Mouse (Mus musculus) MEL (cell line): ENCODE measurements at regions not wholly inside any gene's neighbourhood (a gene's known extent, or its start where the extent isn't known, plus 50 kb on each side); places are given as distances from the start of the nearest gene placed in this dataset.

Experiments used
- DNase-seq: peaks from one replicate; pipeline ENCODE4 v3.0.0; 2011; ENCODE audit warnings: low read depth, low spot score
- H3K27ac ChIP-seq: 2 replicates; pipeline ENCODE4 v1.5.1; 2012; ENCODE audit warnings: low read depth, mild to moderate bottlenecking, control low read depth, low read length, moderate library complexity; ENCODE audit not compliant: control insufficient read depth
- H3K27me3 ChIP-seq, 2 experiments: fragments of 150-350 bp in 1 of 2; sonication (generic) in 1 of 2; 2 replicates each; pipeline ENCODE4 v1.6.1; 2012; ENCODE audit warnings: low read length in 2 of 2, mild to moderate bottlenecking in 2 of 2, improper control_type of control experiment in 1 of 2, moderate library complexity in 1 of 2; ENCODE audit not compliant: insufficient read depth in 2 of 2, control insufficient read depth in 1 of 2
- H3K36me3 ChIP-seq, 2 experiments: 2 replicates each; pipeline ENCODE4 v1.6.1; 2012 to 2014; ENCODE audit warnings: low read length in 2 of 2, improper control_type of control experiment in 1 of 2, inconsistent platforms in 1 of 2, mild to moderate bottlenecking in 1 of 2; ENCODE audit not compliant: insufficient read depth in 2 of 2, control insufficient read depth in 1 of 2
- H3K4me1 ChIP-seq, 2 experiments: fragments of 150-350 bp in 1 of 2; sonication (generic) in 1 of 2; 2 replicates each; pipeline ENCODE4 v1.6.1; 2012; ENCODE audit warnings: low read length in 2 of 2, improper control_type of control experiment in 1 of 2, mild to moderate bottlenecking in 1 of 2; ENCODE audit not compliant: insufficient read depth in 2 of 2, control insufficient read depth in 1 of 2
- H3K4me3 ChIP-seq, 2 experiments: fragments of 150-350 bp in 1 of 2; sonication (generic) in 1 of 2; 2 replicates each; pipeline ENCODE4 v1.5.1; 2012; ENCODE audit warnings: low read depth in 2 of 2, low read length in 2 of 2, mild to moderate bottlenecking in 2 of 2, moderate library complexity in 2 of 2, control low read depth in 1 of 2, improper control_type of control experiment in 1 of 2; ENCODE audit not compliant: control insufficient read depth in 1 of 2, insufficient read depth in 1 of 2
- H3K79me2 ChIP-seq: 2 replicates; pipeline ENCODE4 v1.6.1; 2012; ENCODE audit warnings: mild to moderate bottlenecking, low read length, moderate library complexity; ENCODE audit not compliant: control insufficient read depth, poor library complexity, insufficient read depth
- H3K9ac ChIP-seq: 2 replicates; pipeline ENCODE4 v1.6.1; 2012; ENCODE audit warnings: low read depth, mild to moderate bottlenecking, control low read depth, low read length, moderate library complexity; ENCODE audit not compliant: control insufficient read depth, poor library complexity, severe bottlenecking
- H3K9me3 ChIP-seq: fragments of 150-350 bp; sonication (generic); replicated peaks from 2 replicates; pipeline ENCODE4 v1.6.1; 2012; ENCODE audit warnings: mild to moderate bottlenecking, low read length, improper control_type of control experiment, moderate library complexity; ENCODE audit not compliant: insufficient read depth
- CHD1 ChIP-seq: IDR thresholded peaks from 2 replicates; pipeline ENCODE4 v1.6.1; 2012; ENCODE audit warnings: low read depth, mild to moderate bottlenecking, inconsistent platforms, low read length, improper control_type of control experiment
- CHD2 ChIP-seq: IDR thresholded peaks from 2 replicates; pipeline ENCODE4 v1.6.1; 2011; ENCODE audit warnings: low read length, improper control_type of control experiment
- ELF1 ChIP-seq: IDR thresholded peaks from 2 replicates; pipeline ENCODE4 v1.6.1; 2014; ENCODE audit warnings: low read depth, mild to moderate bottlenecking, inconsistent platforms, low read length, improper control_type of control experiment, moderate library complexity
- EP300 ChIP-seq, 2 experiments: IDR thresholded peaks; 2 replicates each; pipeline ENCODE4 v1.6.1; 2011; ENCODE audit warnings: improper control_type of control experiment in 2 of 2, low read length in 2 of 2, low read depth in 1 of 2, mild to moderate bottlenecking in 1 of 2
- KAT2A ChIP-seq: conservative IDR thresholded peaks from 2 replicates; pipeline ENCODE4 v1.6.1; 2012; ENCODE audit warnings: low read depth, low read length, improper control_type of control experiment, inconsistent platforms
- MAX ChIP-seq: IDR thresholded peaks from 2 replicates; pipeline ENCODE4 v1.6.1; 2011; ENCODE audit warnings: low read length, improper control_type of control experiment
- MAZ ChIP-seq: IDR thresholded peaks from 2 replicates; pipeline ENCODE4 v1.6.1; 2012; ENCODE audit warnings: low read depth, mild to moderate bottlenecking, inconsistent platforms, low read length, improper control_type of control experiment
- MEF2A ChIP-seq: IDR thresholded peaks from 2 replicates; pipeline ENCODE4 v1.6.1; 2014; ENCODE audit warnings: low read depth, mild to moderate bottlenecking, inconsistent platforms, low read length, improper control_type of control experiment; ENCODE audit not compliant: poor library complexity, insufficient replicate concordance, severe bottlenecking; ENCODE audit errors: extremely low read depth
- POLR2A ChIP-seq, 2 experiments: IDR thresholded peaks; 2 replicates each; pipeline ENCODE4 v1.6.1; 2011 to 2012; ENCODE audit warnings: low read length in 2 of 2, mild to moderate bottlenecking in 2 of 2, control low read depth in 1 of 2, improper control_type of control experiment in 1 of 2, low read depth in 1 of 2, moderate library complexity in 1 of 2; ENCODE audit not compliant: control insufficient read depth in 1 of 2, insufficient read depth in 1 of 2, poor library complexity in 1 of 2
- POLR2AphosphoS2 ChIP-seq: IDR thresholded peaks from 2 replicates; pipeline ENCODE4 v1.6.1; 2011; ENCODE audit warnings: low read length, improper control_type of control experiment
- POLR2AphosphoS5 ChIP-seq: IDR thresholded peaks from 2 replicates; pipeline ENCODE4 v1.6.1; 2012; ENCODE audit warnings: low read depth, borderline replicate concordance, mild to moderate bottlenecking, inconsistent platforms, low read length, moderate library complexity, mixed read lengths
- RAD21 ChIP-seq: IDR thresholded peaks from 2 replicates; pipeline ENCODE4 v1.6.1; 2011; ENCODE audit warnings: mild to moderate bottlenecking, low read depth, low read length, improper control_type of control experiment
- RCOR1 ChIP-seq: IDR thresholded peaks from 2 replicates; pipeline ENCODE4 v1.6.1; 2012; ENCODE audit warnings: low read depth, mild to moderate bottlenecking, inconsistent platforms, low read length, improper control_type of control experiment
- SIN3A ChIP-seq: IDR thresholded peaks from 2 replicates; pipeline ENCODE4 v1.6.1; 2012; ENCODE audit warnings: low read length, improper control_type of control experiment, inconsistent platforms
- TBP ChIP-seq: IDR thresholded peaks from 2 replicates; pipeline ENCODE4 v1.8.0; 2011; ENCODE audit warnings: low read depth, low read length, improper control_type of control experiment
- USF2 ChIP-seq, 2 experiments: IDR thresholded peaks; 2 replicates each; pipeline ENCODE4 v1.6.1; 2011 to 2012; ENCODE audit warnings: improper control_type of control experiment in 2 of 2, low read length in 2 of 2, borderline replicate concordance in 1 of 2, inconsistent platforms in 1 of 2, low read depth in 1 of 2, mild to moderate bottlenecking in 1 of 2; ENCODE audit not compliant: insufficient read depth in 1 of 2
- ZKSCAN1 ChIP-seq: IDR thresholded peaks from 2 replicates; pipeline ENCODE4 v1.6.1; 2012; ENCODE audit warnings: low read depth, mild to moderate bottlenecking, inconsistent platforms, low read length, improper control_type of control experiment, moderate library complexity
- ZMIZ1 ChIP-seq: IDR thresholded peaks from 2 replicates; pipeline ENCODE4 v1.6.1; 2012; ENCODE audit warnings: low read depth, mild to moderate bottlenecking, inconsistent platforms, low read length, improper control_type of control experiment, moderate library complexity

DNA sequence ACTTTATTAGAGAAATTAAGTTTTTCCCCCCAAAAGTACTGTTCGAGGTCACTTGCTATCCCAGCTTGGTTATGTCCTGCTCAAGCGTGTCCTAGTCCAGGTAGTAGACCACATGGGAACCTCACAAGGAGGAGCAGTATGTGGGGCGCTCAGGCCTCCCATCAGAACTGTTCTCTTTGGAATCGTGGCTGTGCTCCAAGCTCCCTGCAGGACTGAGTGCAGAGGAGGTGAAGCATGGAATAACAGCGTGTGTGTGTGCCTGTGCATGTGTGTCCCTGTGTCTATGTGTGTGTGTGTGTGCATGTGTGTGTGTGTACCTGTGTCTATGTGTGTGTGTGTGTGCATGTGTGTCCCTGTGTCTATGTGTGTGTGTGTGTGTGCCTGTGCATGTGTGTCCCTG lies 137.6 kb upstream of the Dnajc24 start:
- DNase-seq, result no peak
- TF ChIP-seq POLR2AphosphoS2, result no peak
- no peak for TF ChIP-seq POLR2A (IDR thresholded peaks at IDR 0.05; ENCODE audit: control insufficient read depth in 1 of 2, insufficient read depth in 1 of 2, low read depth in 1 of 2, low read length in 2 of 2, poor library complexity in 1 of 2)
- no peak for TF ChIP-seq MAX
- no peak for TF ChIP-seq USF2 (IDR thresholded peaks at IDR 0.05; ENCODE audit: borderline replicate concordance in 1 of 2, insufficient read depth in 1 of 2, low read depth in 1 of 2, low read length in 2 of 2)
- TF ChIP-seq KAT2A, result no peak
- no peak for TF ChIP-seq CHD2
- TF ChIP-seq EP300 (IDR thresholded peaks at IDR 0.05; ENCODE audit: low read depth in 1 of 2, low read length in 2 of 2), result no peak
- no peak for TF ChIP-seq ZMIZ1
- no peak overlapping the region for H3K4me3 ChIP-seq
- no peaks in the 10 kb centered on the region for H3K4me1 ChIP-seq
- H3K27me3 ChIP-seq, result no peaks in the 10 kb centered on the region
- H3K9me3 ChIP-seq, result no peaks in the 10 kb centered on the region
- H3K36me3 ChIP-seq, result no peaks in the 10 kb centered on the region
- no peak overlapping the region for H3K27ac ChIP-seq
- H3K9ac ChIP-seq, result no peak overlapping the region
- H3K79me2 ChIP-seq, result no peaks in the 10 kb centered on the region

- no peak overlapping the region for H3K27ac ChIP-seq
- no peaks in the 10 kb centered on the region for H3K9me3 ChIP-seq
- no peak for TF ChIP-seq MAZ
- TF ChIP-seq ZKSCAN1, result no peak
- no peak for TF ChIP-seq TBP
- TF ChIP-seq MEF2A, result no peak
- no peak for TF ChIP-seq ELF1
- no peak for TF ChIP-seq RCOR1
- no peak for TF ChIP-seq SIN3A
- TF ChIP-seq POLR2AphosphoS2, result no peak
- TF ChIP-seq POLR2AphosphoS5, result no peak
- TF ChIP-seq CHD1, result no peak
- no peak for TF ChIP-seq RAD21
- TF ChIP-seq, all 39 proteins: peak for 0
- Histone ChIP-seq H3K36me3 (no peaks in the 10 kb centered on the region), H3K79me2 (no peaks in the 10 kb centered on the region), H3K4me1 (no peaks in the 10 kb centered on the region), H3K27me3 (peaks cover 2% of the 10 kb centered on the region in 2 experiments; a peak in 2 of 4 replicates), H3K9ac (no peak overlapping the region), H3K4me3 (no peak overlapping the region)
- no peak for DNase-seq
These were observed 97.7 kb upstream of the Dnajc24 start for GRCm38 (mm10) chr2:106101002-106101401.
